Mouse (Mus musculus): Measurements from ENCODE around the gene Pde4d.

The Pde4d gene

DNA sequence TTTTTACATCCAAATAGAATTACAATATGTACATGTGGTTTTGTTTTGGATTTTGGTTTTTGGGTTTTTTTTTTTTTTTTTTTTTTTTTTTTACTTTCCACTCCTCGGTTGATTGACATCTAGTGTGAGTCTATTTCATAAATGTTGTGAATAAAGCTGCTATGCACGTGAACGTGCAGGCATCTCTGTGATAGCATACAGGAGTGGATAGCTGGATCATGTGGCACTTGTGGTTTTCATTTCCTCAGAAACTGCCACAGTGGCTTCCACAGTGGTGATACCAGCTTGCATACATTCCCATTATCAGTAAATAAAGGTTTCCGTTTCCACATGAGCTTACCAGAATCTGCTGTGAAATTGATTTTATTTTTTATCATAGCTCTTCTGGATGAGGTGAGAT, 506.3 kb downstream of the Pde4d start:
- DNase-seq (ENCODE audit: extremely low read depth, low read depth, low spot score): no peak

DNA sequence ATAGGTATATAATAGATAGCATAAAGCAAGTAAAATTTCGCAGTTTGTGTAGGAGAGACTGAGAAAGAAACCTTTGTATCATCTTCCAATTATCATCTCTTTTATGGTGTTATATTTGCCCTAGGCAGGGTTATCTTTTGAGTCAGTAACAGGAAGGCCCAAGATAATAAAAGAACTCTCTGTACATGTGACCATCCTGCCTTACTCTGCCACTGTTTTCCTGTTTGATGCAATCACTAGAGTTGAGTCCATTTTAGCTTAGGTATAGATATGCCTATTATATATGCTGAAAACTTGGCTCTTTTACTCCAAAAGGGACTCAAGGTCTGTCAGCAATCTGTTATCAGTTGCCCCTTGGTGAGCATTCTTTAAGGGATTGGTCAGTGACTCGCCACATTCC, 514.3 kb downstream of the Pde4d start:
- DNase-seq (ENCODE audit: extremely low read depth, low read depth, low spot score): no peak

DNA sequence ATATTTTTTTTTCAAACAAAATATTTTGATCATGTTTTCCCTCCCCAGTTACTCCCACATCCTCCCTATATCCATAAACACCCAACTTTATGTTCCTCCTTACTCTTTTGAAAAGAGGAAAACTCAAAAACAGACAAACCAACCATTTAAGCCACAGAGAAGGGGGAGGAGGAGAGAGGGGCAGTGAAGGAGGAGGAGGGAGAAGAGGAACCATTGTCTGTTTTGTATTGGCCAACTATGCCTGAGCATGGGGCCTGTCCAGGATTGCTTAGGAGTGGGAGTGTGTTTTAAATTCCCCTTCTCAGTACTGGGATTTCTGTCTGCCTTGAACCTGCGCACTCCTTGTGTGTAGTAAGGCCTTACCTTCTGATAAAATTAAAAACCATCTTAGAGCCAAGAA, 531.4 kb downstream of the Pde4d start:
- DNase-seq (ENCODE audit: extremely low read depth, low read depth, low spot score): no peak

DNA sequence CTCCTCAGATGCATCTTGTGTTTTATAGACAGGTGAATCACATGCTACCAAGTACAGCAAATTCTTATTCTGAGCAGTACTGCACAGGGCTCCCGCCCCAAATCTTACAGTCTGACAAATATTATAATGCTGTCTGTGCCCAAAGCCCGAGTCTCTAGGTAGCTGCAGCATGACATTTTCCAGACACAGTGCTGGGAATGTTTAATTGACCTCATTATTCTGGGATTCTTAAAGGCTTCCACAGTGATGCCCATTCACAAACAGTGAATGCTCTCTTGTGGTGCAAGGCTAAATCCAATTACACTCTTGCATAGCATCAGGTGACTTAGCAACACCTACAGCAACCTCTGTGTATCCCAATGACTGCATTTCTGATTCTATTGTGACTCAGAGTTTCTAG, 549.0 kb downstream of the Pde4d start:
- DNase-seq (ENCODE audit: extremely low read depth, low read depth, low spot score): no peak

DNA sequence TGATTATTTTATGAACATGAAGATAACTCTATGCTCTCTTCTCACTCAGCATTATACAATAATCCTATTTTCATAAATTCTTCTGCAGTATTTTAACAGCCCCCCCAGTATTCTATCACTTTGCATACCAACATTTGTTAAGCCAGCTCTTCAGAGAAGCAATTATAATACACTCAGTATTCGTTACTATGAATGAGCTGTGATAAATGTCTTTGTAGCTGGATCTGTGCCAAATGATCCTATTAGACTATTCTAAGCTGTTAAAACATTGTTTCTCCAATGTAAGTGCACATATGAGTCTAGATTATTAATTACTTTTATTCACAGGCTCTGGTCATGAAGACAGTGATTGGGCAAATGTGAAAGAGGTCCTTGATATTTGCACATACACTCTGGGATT, 575.0 kb downstream of the Pde4d start:
- no peak for DNase-seq (ENCODE audit: extremely low read depth, low read depth, low spot score)

DNA sequence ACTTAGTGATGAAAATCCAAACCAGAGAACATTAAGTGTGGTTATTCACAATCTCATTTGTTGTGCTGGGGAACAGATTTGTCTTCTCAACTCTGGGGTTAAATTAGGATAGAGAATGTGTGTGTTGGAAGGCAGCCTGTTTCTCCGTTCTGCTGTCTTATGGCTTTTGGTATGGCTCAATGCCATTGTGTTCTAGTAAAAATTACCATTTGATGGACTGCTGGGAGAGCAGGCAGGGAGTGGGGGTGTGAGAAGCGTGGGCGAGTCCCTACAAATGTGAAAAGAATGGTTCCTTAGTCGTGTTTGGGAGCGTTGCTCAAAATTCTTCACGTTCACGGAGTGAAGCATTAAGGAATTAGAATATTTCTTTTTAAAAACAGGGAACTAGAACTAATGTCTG, 597.4 kb downstream of the Pde4d start:
- DNase-seq (ENCODE audit: extremely low read depth, low read depth, low spot score): no peak

DNA sequence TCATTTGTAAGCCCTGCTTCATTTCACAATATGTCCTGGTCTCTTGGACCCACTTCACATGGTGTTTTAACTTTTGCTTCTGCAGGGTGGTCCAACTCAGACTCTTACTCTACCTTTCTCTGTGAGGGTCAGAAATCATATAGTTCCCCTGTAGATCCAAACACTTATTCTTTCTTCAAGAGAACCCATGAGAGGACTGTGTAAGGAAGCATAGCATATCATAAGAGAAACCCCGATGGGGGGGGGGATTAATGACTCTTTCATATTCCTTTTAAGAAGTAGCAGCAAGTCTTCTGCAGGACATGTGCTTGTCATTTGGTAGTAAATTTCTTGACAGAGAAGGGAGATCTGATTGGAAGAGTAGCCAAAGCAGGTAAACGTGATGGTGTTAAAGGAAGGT, 603.1 kb downstream of the Pde4d start:
- no peak for DNase-seq (ENCODE audit: extremely low read depth, low read depth, low spot score)

DNA sequence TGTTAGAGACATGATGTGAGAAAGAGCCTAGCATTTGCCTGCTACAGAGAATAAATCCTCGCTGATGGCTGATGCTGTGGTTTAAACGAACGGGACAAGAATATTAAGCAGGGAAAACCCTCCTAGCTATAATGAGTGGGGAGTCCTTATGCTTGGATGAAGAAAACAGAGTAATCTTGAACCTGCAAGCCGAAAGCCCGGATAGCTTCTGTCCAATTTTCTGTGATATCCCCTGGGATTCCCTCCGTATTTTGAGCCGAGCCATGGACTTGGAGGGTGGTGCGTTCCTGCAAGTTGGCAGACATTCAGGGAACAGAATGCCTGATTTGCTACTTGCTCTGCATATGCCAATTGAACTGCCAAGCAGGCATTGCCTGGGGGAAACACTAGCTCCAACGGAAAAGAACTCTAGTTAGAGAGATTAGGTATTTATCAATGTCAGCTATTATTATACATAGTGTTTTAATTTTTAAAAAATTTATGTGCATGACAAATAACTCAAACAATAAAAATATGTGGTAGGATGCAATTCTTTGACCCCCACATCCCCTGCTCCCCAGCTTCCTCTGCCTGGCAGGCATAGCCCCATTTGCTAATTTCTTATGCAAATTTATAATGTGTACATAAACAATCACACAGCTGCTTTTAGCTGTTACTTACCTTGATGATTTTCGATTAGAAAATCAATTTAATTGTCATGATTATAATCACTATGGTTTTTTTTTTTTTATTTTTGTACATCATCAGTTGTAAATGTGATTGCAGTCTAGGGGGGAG, 603.7 kb downstream of the Pde4d start:
- DNase-seq (ENCODE audit: extremely low read depth, low read depth, low spot score): no peak

DNA sequence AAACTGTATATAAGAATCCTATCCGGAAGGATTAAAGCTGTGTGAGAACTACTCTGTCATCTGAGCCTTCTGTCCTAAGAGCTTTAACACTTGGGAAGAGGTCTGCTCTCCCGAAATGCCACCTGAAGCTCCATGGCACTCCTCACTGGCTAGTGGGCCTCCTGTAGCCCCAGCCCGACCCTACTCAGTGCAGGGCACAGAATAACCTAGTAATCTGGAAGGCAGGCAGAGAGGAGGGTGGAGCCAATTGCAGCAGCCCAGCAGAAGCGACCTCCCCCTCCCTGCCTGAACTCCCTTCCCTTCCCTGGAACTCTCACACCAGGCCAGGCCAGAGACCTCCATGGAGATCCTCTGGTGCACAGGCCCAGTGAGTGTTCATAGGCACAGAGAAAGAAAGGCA, 608.3 kb downstream of the Pde4d start:
- no peak for DNase-seq (ENCODE audit: extremely low read depth, low read depth, low spot score)

DNA sequence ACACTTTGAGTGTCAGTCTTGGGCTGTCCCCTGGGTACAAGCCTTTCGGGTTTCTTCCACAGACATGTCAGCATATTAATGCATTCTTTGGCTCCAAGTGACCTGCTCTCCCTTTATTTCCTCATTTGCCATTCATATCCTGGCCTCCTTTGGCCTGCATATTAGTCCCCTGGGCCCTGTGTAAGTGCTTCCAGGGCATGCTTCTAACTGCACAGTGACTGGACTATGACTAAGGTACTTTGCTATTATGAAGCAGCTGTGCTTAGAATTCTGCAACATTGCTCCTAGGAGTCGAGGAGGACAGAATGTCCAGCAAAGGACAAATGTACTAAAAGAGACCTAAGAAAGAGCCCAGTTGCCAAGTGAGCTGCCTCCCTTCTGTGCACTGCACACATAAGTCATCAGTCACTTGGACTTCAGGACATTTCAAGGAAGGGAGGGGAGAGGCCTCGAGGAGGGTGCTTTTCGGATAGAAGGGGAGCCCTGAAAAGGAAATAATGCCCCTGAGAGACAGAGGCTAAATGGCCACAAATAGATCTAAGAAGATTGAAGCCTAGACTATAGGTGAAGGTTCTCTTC, 616.9 kb downstream of the Pde4d start:
- DNase-seq (ENCODE audit: extremely low read depth, low read depth, low spot score): no peak

DNA sequence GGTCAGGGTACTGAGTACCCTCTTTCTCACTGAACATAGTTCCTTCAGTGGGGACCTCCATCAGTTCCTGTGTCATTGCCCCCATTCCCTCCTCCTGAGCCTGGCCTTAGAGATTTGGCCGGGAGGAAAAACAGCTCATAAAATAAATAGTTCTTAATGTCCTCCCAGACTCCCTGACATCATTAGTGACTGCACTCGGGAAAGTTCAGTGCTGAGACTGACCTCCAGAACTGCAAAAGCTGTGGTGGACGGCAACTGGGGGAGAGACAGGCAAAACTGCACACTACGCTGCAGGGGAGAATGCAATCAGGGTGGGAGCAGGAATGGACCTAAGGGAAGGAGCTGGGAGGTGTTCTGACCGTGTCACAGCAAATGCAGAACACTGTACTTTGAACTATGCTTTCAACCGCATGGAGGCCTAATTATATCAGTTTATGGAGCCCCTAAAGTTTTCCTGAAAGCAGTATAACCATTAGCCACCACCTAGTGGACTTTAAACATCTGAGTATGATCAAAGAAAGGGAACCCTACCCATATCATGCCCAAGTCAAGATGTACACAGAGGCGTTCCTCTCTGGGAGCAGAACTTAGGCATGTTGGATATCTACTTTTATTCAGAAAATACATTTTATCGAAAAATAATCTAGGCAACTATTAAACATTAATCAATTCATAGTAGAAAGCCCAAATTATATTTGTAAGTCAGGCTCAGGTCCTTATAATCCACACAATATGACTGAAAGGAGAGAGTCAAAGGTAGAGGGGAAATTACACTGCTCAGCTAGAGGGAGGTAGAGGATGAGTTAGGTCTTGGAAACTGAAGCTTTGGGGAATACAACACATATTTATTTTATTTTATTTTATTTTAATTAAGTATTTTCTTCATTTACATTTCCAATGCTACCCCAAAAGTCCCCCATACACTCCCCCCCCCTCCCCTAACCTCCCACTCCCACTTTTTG, 618.8 kb downstream of the Pde4d start:
- no peak for DNase-seq (ENCODE audit: extremely low read depth, low read depth, low spot score)

DNA sequence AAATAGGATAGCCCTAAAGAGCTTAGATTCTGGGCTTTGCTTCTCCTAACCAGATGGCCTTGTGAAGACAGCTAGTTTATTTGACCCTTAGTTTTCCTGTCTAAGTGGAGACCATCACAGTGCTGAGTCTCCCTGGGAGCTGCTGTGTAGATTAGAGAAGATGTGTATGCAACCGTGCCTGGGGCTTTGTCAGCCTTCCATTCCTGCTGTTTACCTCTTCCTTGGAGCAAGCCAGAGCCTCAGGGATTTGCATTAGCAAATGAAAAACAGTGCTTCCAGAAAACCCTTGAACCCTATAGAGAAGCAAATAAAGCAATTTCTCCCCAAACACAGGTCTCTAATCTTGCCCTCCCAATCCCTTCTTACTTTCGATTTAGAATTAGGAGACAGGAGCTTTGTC, 623.6 kb downstream of the Pde4d start:
- DNase-seq (ENCODE audit: extremely low read depth, low read depth, low spot score): no peak

DNA sequence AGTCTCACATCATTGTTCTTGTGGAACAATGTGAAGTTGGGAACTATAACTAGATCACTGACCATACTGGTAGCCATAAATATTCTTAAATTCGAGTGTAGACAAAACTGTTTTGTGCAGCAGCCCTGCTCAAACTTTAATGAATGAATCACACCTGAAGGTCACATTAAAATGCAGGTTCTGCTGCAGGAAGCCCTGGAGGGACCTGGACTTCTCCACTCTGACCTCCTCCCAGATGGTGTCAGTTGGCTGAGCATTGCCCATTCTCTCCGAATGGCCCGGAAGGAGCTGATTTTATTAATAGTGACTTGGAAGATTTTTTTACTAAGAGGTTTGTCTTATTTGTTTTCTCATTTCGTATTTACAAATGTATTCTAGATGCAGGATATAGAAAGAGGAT, 624.3 kb downstream of the Pde4d start:
- no peak for DNase-seq (ENCODE audit: extremely low read depth, low read depth, low spot score)

DNA sequence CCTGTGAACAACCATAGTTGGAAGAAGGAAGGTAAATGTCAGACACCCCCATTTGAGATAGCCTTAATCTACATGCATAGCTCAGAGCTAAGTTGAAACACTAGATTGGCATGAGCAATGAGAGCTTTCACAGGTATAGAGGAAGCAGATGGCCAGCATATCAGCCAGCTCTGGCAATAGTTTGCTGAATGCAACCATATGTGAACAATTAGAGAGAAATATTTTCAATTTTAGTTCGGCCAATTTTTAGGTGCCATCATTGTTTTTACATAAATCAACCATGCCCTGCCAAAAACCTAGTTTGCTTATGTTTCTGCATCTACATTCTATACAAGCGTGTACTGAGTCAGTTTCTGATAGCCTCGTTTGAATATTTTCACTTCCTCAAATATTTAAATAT, 642.9 kb downstream of the Pde4d start:
- no peak for DNase-seq (ENCODE audit: extremely low read depth, low read depth, low spot score)

DNA sequence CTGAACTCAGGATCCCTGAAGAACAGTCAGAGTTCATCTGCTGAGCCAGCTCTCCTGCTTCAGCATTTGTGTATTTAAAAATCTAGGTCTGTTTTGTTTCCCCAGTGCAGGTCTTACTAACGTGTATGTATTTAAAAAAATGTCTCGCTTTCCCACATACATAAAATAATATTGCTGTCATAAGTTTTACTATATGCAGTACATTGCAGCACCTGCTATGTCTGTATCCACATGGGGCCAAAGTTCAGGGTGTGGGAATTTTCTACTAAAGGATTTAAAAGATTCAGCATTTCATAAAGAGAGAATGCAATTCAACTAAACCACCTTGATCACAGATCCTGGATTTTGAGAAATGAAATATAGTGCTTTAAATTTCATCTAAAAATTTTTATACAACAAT, 646.9 kb downstream of the Pde4d start:
- DNase-seq (ENCODE audit: extremely low read depth, low read depth, low spot score): no peak

DNA sequence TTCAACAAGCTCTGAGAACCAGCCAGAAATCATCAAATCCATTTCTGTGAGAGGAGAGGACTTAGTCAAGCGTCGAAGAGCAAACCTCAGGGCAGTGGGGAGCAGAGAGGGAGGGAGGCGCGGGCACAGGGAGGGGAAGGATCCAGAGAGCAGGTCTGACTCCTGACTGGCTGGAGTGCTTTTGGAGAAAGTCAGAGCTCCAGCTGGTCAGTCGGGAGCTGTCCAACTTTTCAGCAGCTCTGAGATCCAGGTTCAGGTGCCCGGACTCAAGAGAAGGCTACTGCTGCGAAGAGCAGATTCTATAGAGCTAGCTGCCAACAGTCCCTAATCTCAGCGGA, 666.2 kb downstream of the Pde4d start:
- no peak for DNase-seq (ENCODE audit: extremely low read depth, low read depth, low spot score)

DNA sequence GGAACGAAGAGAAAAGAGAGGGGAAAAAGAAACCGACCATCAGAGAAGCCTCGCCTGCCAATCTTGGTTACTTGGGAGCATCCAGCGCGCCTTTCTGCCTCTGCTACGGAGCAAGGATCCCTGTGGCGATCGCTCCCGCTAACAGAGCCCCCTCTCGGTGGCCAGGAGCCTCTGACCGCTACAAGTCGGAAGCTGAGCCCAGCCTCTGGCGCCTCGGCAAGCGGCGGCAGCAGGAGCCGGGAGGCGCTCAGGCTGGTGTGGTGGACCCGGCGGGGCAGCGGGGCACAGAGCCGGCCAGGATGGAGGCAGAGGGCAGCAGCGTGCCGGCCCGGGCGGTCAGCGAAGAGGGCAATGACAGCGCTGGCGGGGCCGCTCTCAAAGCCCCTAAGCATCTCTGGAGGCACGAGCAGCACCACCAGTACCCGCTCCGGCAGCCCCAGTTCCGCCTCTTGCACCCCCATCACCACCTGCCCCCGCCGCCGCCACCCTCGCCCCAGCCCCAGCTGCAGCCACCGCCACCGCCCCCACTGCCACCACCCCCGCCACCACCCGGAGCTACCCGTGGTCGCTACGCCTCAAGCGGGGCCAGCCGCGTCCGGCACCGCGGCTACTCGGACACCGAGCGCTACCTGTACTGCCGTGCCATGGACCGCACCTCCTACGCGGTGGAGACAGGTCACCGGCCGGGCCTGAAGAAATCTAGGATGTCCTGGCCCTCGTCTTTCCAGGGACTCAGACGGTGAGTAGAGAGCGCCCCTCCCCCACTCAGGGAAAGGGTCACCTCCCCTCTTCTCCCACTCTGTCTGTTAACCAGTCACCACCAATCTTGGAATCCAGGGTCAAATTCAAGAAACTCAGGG, 666.8 kb downstream of the Pde4d start:
- DNase-seq (ENCODE audit: extremely low read depth, low read depth, low spot score): no peak

DNA sequence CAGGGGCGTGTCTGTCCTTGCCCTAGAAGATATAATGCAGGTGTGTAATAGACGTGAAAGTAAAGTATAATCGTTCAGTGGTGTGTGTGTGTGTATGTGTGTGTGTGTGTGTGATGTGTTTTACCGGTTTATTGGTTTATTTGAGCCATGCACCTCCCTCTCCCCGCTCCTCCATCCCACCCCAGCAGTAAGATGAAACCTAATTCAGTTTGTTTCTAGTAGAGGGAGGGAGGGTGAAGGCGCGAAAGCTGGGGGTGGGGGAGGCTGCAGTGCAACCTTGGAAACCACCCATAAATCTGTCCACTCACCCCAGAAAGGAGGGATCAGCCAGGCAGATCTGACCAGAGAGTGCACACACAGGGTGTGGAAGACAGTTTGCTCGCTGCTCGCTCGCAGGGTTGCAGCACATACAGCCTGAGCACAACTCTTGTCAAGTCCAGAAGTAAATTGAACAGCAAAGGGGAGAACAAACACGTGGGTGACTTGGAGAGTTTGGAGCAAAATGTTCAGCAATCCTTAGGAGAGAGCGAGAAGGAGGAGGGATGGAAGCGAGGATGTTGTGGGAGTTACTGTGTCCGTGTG, 667.6 kb downstream of the Pde4d start:
- DNase-seq (ENCODE audit: extremely low read depth, low read depth, low spot score): no peak

DNA sequence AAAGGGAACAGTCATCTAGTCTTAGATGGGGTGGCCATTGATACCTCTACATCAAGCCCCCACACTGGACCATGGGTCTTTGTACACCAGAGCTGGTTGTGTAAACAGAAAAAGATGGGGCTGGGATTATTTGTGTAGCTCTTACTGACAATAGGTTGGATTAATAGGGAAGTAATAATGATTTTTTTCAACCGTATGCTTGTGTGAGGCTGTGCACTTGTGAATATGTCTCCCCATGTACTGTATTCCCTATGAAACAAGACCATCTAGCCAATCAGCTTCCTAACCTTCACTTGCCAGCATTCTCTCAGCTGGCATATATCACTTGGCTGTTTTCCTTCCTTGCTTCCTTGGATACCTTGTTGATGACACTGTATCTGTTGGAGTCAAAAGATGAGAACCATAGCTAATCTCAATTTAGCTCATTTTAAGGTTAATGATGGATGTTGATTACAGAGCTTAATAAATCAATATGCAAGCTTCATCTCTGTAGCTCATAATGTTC, 668.6 kb downstream of the Pde4d start:
- no peak for DNase-seq (ENCODE audit: extremely low read depth, low read depth, low spot score)

DNA sequence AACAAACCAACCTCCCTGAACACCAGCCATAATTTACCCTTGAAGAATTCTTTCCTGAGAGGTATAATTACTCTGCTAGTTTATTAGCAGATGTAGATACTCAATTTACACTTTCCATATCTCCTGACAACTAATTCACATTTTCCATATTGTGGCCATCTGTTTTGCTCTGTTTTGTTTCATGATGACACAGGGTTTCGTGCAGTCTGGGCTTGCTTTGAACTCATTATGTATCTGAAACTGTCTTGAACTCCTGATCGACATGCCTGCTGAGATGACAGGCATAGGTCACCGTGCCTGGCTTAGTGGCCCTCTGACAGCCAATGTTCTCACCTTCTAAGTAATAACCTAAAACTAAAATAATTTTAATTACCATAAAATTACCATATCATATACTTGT, 672.1 kb downstream of the Pde4d start:
- DNase-seq (ENCODE audit: extremely low read depth, low read depth, low spot score): no peak

DNA sequence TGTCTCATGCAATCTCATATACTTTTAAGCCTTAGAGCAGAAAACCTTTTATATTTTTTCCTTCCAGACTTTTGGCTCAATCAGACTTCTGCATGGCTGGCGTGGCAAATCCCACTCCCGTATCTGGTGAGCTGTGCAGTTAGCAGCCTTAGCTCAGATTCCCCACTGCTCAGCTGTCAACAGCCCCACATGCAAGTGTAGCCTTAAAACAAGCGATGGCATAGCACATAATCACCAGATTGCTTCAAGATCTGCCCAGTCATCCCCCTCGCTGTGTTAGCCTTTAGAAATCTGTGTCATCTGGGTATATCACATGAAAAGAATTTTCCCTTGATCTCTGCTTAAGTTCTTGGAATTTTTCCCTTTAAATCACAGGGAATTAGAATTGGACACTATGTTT, 686.7 kb downstream of the Pde4d start:
- DNase-seq (ENCODE audit: extremely low read depth, low read depth, low spot score): no peak
